Mouse (Mus musculus) embryonic fibroblast, embryonic 13.5 days (primary cell): ENCODE measurements around the gene Dus2.

Experiments
- CTCF ChIP-seq: IDR thresholded peaks from 2 replicates; pipeline ENCODE4 v1.5.1; 2011; ENCODE audit warnings: mild to moderate bottlenecking, control low read depth, low read length, moderate library complexity, borderline replicate concordance; ENCODE audit not compliant: insufficient read depth
- POLR2A ChIP-seq: IDR thresholded peaks from 2 replicates; pipeline ENCODE4 v1.6.1; 2011; ENCODE audit warnings: low read depth, mild to moderate bottlenecking, control low read depth, low read length, moderate library complexity

DNA sequence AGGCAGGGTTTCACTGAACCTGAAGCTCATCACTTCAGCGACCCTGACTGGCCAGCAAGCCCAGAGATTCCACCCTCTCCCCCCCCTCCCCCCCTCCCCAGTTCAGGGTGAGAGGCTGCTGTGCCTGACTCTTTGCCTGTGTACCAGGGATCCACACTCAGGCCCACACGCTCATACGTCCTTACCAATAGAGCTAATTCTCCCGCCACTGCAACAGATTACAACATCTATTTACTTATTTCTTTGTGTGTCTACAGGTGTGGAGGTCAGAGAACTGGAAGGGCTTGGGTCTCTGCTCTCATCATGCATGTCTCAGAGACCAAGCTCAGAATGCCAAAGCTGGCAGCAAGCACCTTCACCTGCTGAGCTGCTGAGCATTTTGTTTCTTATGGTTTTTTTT is 2.1 kb downstream of the Dus2 start:
- TF ChIP-seq CTCF, result no peak
- no peak for TF ChIP-seq POLR2A
